17 mouse cellular contexts compared by ENCODE assay signal in the genomic region with DNA sequence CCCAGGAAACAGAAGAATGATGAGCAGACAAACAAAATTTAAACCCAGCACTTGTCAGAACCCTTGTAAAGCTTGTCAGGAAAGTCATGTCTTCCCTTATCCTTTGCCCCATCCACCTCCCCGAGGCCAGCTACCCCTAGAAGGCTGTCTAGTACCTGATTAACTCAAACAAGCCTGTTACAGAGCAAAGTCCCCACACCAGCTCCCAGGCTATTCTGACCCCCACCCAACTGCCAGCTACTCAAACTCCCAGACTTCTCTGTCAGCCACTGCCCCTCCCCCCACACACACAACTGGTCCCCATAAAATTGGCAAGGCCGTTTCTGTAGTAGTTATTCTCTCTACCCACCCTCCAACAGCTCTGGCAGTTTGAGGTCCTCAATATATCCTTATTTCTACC. TPM values are rescaled to one million over a fixed set of nuclear protein-coding genes. Genes with fewer than 3 reads are reported as not detected.
A peak's percentile ranks its signal among the peaks of the same experiment; 100 is the strongest.
DNase-seq lines count a peak whose midpoint lies in the region; ATAC-seq lines count a peak whose summit lies in the region.
"Had no signal": no experiment of that assay in that cellular context is flagged by ENCODE, and none has a peak within 500 bp of the region (broad histone marks: within the 10 kb centered on the region; RNA-seq: fewer than 3 reads in every experiment).

No protein-coding gene starts in this region.

- no peak overlapping the region for H3K4me3 ChIP-seq in liver, embryonic 13.5 days (replicated peaks)
- H3K4me3 ChIP-seq in forebrain, embryonic 16.5 days (replicated peaks; ENCODE audit: low read length) = no peak overlapping the region
- no peak overlapping the region for H3K4me3 ChIP-seq in midbrain, embryonic 14.5 days (replicated peaks; ENCODE audit: low read depth, low read length)
- H3K4me3 ChIP-seq: embryonic facial prominence, embryonic 13.5 days; heart, adult 2 months; midbrain, embryonic 12.5 days had no signal

- H3K4me2 ChIP-seq in liver, embryonic 13.5 days = peak overlapping the region; percentile 19; the same call in 1 of the 2 replicates
- H3K4me2 ChIP-seq in forebrain, embryonic 16.5 days (ENCODE audit: low read length) = no peak overlapping the region
- H3K4me2 ChIP-seq in midbrain, embryonic 14.5 days (ENCODE audit: low read length) = no peak overlapping the region
- H3K4me2 ChIP-seq: embryonic facial prominence, embryonic 13.5 days; hindbrain, embryonic 14.5 days; midbrain, embryonic 12.5 days had no signal

- 0 out of 2 replicates have a peak overlapping the region, but pooled peaks have one; percentile 39 for H3K27ac ChIP-seq in liver, embryonic 13.5 days
- H3K27ac ChIP-seq in forebrain, embryonic 16.5 days (ENCODE audit: low read length) = no peak overlapping the region
- H3K27ac ChIP-seq in midbrain, embryonic 14.5 days (replicated peaks; ENCODE audit: low read depth, low read length) = no peak overlapping the region
- H3K27ac ChIP-seq: embryonic facial prominence, embryonic 13.5 days; heart, adult 2 months; hindbrain, embryonic 14.5 days; midbrain, embryonic 12.5 days had no signal

- 22% methylated on average over 2 of the region's 2 CpGs for WGBS in liver, embryonic 13.5 days (ENCODE audit: insufficient replicate concordance)
- WGBS in forebrain, embryonic 16.5 days = 70% methylated on average over 2 of the region's 2 CpGs
- whole genome bisulfite sequencing in midbrain, embryonic 14.5 days = 61% methylated on average over 2 of the region's 2 CpGs

- DNase-seq in forelimb bud, embryonic 11.5 days (ENCODE audit: low read depth, low spot score) = peak; percentile 24
- DNase-seq in kidney, adult 18-20 months = peak; percentile 60
- peak; percentile 79 for DNase-seq in kidney, postnatal 14 days
- DNase-seq in liver, embryonic 13.5 days = no peak
- DNase-seq in gastrocnemius, postnatal 25 days = no peak
- DNase-seq in midbrain, embryonic 14.5 days = no peak
- DNase-seq in urinary bladder, postnatal 4 days (ENCODE audit: low spot score in 2 of 2) = no peak
- DNase-seq: B cell, adult 2 months; cerebellum, postnatal 36 days; heart, adult 2 months; lung, adult 18-20 months; lung, postnatal 4 days; thymus, adult 2 months had no signal

- H3K36me3 ChIP-seq in liver, embryonic 13.5 days = peaks cover 29% of the 10 kb centered on the region
- peaks cover 7% of the 10 kb centered on the region; the same call in 1 of the 2 replicates for H3K36me3 ChIP-seq in forebrain, embryonic 16.5 days (ENCODE audit: control insufficient read depth, insufficient read depth)
- peaks cover 33% of the 10 kb centered on the region for H3K36me3 ChIP-seq in midbrain, embryonic 14.5 days (ENCODE audit: control insufficient read depth, insufficient read depth, low read length)

- no peak overlapping the region for H3K9ac ChIP-seq in liver, embryonic 13.5 days
- no peak overlapping the region for H3K9ac ChIP-seq in forebrain, embryonic 16.5 days (replicated peaks; ENCODE audit: low read depth, low read length)
- no peak overlapping the region for H3K9ac ChIP-seq in midbrain, embryonic 14.5 days (replicated peaks; ENCODE audit: low read length)
- H3K9ac ChIP-seq: embryonic facial prominence, embryonic 13.5 days; hindbrain, embryonic 14.5 days; midbrain, embryonic 12.5 days had no signal

- ATAC-seq in liver, embryonic 13.5 days (ENCODE audit: low read depth) = peak; percentile 82
- no peak for ATAC-seq in forebrain, embryonic 16.5 days
- no peak for ATAC-seq in midbrain, embryonic 14.5 days (ENCODE audit: low FRiP score, low TSS enrichment)

- H3K4me1 ChIP-seq in liver, embryonic 13.5 days (replicated peaks) = peaks cover 9% of the 10 kb centered on the region
- H3K4me1 ChIP-seq in forebrain, embryonic 16.5 days (replicated peaks; ENCODE audit: control insufficient read depth, insufficient read depth, low read length) = no peaks in the 10 kb centered on the region
- no peaks in the 10 kb centered on the region for H3K4me1 ChIP-seq in midbrain, embryonic 14.5 days (ENCODE audit: control insufficient read depth, insufficient read depth, low read length)
- H3K4me1 ChIP-seq: embryonic facial prominence, embryonic 13.5 days; midbrain, embryonic 12.5 days had no signal

- no peaks in the 10 kb centered on the region for H3K27me3 ChIP-seq in liver, embryonic 13.5 days
- H3K27me3 ChIP-seq in forebrain, embryonic 16.5 days (replicated peaks; ENCODE audit: control insufficient read depth, insufficient read depth, low read length) = no peaks in the 10 kb centered on the region
- no peaks in the 10 kb centered on the region for H3K27me3 ChIP-seq in midbrain, embryonic 14.5 days (ENCODE audit: control insufficient read depth, insufficient read depth, low read length)
- H3K27me3 ChIP-seq: embryonic facial prominence, embryonic 13.5 days; midbrain, embryonic 12.5 days had no signal

- H3K9me3 ChIP-seq in liver, embryonic 13.5 days (replicated peaks) = no peaks in the 10 kb centered on the region
- no peaks in the 10 kb centered on the region for H3K9me3 ChIP-seq in forebrain, embryonic 16.5 days (ENCODE audit: control insufficient read depth, low read length)
- H3K9me3 ChIP-seq in midbrain, embryonic 14.5 days (ENCODE audit: control insufficient read depth, low read length) = no peaks in the 10 kb centered on the region
- H3K9me3 ChIP-seq: embryonic facial prominence, embryonic 13.5 days; midbrain, embryonic 12.5 days had no signal

RNA-seq across cellular contexts. Expression of gene Tmem168, which starts 21.3 kb away (rescaled TPM):
- 13.6 and 17.1 TPM in 2 replicates for polyA plus RNA-seq in liver, embryonic 13.5 days (2015; fragmentation: Nextera tagmentation; extraction: Ambion mirVana)
- polyA plus RNA-seq in forebrain, embryonic 16.5 days (2015; fragmentation: Nextera tagmentation; extraction: Ambion mirVana) = 26.2 and 34.5 TPM in 2 replicates
- 1 to 10 TPM; 8.0 to 8.3 TPM for total RNA-seq in gastrocnemius, postnatal 25 days (2021)
- 18.0 and 24.7 TPM in 2 replicates for polyA plus RNA-seq in midbrain, embryonic 14.5 days (2014; fragmentation: Nextera tagmentation; extraction: Ambion mirVana)

Comparison
In these comparisons a context has a peak if more than half of its experiments do, and no peak if none do; other contexts are left out.
1. DNase-seq: peak in forelimb bud, embryonic 11.5 days (single experiment), kidney, adult 18-20 months (single experiment) and kidney, postnatal 14 days (single experiment); none in liver, embryonic 13.5 days (single experiment), gastrocnemius, postnatal 25 days (single experiment), midbrain, embryonic 14.5 days (single experiment) and urinary bladder, postnatal 4 days (0 of 2).